Mouse (Mus musculus): Measurements from ENCODE around the gene 9030025P20Rik. TPM values are rescaled to one million over a fixed set of nuclear protein-coding genes. Genes with fewer than 3 reads are reported as not detected.
"Not testable (repeated sequence)": the region's sequence is repeated elsewhere in the genome, so short reads cannot be mapped to it uniquely, and the experiment has no call there.

9030025P20Rik gene
- total RNA-seq, 2 experiments from 2014 or later: 2.0 to 3.6 TPM

GRCm38 (mm10) chr17:14977718-14978361 lies 428 bp upstream of the 9030025P20Rik start:
- DNase-seq; intact Hi-C loops (cut with DNase I): not testable (repeated sequence)

- intact Hi-C loops (cut with DNase I); DNase-seq: not testable (repeated sequence)
These were observed 11.9 kb downstream of the 9030025P20Rik start for GRCm38 (mm10) chr17:14990116-14990702.

- DNase-seq; intact Hi-C loops (cut with DNase I): not testable (repeated sequence)
These were observed 14.4 kb downstream of the 9030025P20Rik start for GRCm38 (mm10) chr17:14992522-14993138.

- DNase-seq; intact Hi-C loops (cut with DNase I): not testable (repeated sequence)
These were observed 15.0 kb downstream of the 9030025P20Rik start for GRCm38 (mm10) chr17:14993139-14993832.

GRCm38 (mm10) chr17:14994140-14994539 lies 15.9 kb downstream of the 9030025P20Rik start:
- DNase-seq; intact Hi-C loops (cut with DNase I): not testable (repeated sequence)

GRCm38 (mm10) chr17:15000047-15000446 lies 21.8 kb downstream of the 9030025P20Rik start:
- intact Hi-C loops (cut with DNase I); DNase-seq: not testable (repeated sequence)

- intact Hi-C loops (cut with DNase I); DNase-seq: not testable (repeated sequence)
These were observed 30.8 kb downstream of the 9030025P20Rik start for GRCm38 (mm10) chr17:15009088-15009487.

GRCm38 (mm10) chr17:15009706-15010413 lies 31.6 kb downstream of the 9030025P20Rik start, which contains the start of gene Gm3435:
Gene Gm3435, plus strand, starts transcription at chr17:15010176.
- DNase-seq; intact Hi-C loops (cut with DNase I): not testable (repeated sequence)

GRCm38 (mm10) chr17:15021503-15022220 lies 43.4 kb downstream of the 9030025P20Rik start:
- intact Hi-C loops (cut with DNase I): not testable (repeated sequence)

GRCm38 (mm10) chr17:15023878-15024492 lies 45.7 kb downstream of the 9030025P20Rik start:
- DNase-seq; intact Hi-C loops (cut with DNase I): not testable (repeated sequence)

More at GRCm38 (mm10) chr17:15021503-15022220, 43.4 kb downstream of the 9030025P20Rik start:
- peak; percentile 18 for DNase-seq

GRCm38 (mm10) chr17:15024502-15025193 lies 46.4 kb downstream of the 9030025P20Rik start:
- DNase-seq; intact Hi-C loops (cut with DNase I): not testable (repeated sequence)

- DNase-seq; intact Hi-C loops (cut with DNase I): not testable (repeated sequence)
These were observed 47.2 kb downstream of the 9030025P20Rik start for GRCm38 (mm10) chr17:15025513-15025912.

- intact Hi-C loops (cut with DNase I); DNase-seq: not testable (repeated sequence)
These were observed 53.1 kb downstream of the 9030025P20Rik start for GRCm38 (mm10) chr17:15031414-15031813.

GRCm38 (mm10) chr17:15040455-15040854 lies 62.2 kb downstream of the 9030025P20Rik start:
- intact Hi-C loops (cut with DNase I); DNase-seq: not testable (repeated sequence)
